ENCODE assay signal across 24 mouse cellular contexts in the genomic region with DNA sequence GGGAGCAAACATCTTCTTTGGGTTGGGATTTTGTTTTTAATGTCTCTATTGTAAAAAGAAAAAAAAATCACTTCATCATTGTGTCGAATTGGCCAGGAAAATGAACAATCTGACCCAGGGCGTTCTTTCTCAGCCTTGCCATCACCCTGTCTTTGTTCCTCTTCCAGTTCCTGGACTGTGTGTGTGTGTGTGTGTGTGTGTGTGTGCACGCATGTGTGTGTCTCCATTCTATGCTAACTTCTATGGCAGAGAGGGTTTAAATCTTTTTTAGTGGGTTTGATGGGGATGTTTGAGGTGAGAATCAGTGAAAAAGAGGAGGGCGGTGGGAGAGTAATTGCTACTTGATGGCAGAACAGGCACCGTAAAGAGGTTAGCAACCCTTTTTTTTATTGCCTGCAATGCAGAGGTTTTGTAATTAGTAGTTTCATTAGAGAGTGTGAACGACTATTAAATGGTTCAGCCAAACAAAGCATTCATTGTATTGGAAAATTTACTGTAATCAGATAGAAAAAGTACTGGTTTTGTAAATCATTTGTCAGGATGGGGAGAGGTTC. TPM values are rescaled to one million over a fixed set of nuclear protein-coding genes. Genes with fewer than 3 reads are reported as not detected.
DNase-seq lines count a peak whose midpoint lies in the region; ATAC-seq and TF ChIP-seq lines count a peak whose summit lies in the region.
"Had no signal": no experiment of that assay in that cellular context is flagged by ENCODE, and none has a peak within 500 bp of the region (broad histone marks: within the 10 kb centered on the region; RNA-seq: fewer than 3 reads in every experiment).

No protein-coding gene starts in this region.

- H3K27ac ChIP-seq in forebrain, embryonic 12.5 days: peak overlapping the region; percentile 69
- no peak overlapping the region for H3K27ac ChIP-seq in forebrain, embryonic 10.5 days
- H3K27ac ChIP-seq in midbrain, embryonic 15.5 days: peak overlapping the region; percentile 22
- no peak overlapping the region for H3K27ac ChIP-seq in midbrain, postnatal 0 days (ENCODE audit: low read depth, low read length)
- peak overlapping the region; percentile 71 for H3K27ac ChIP-seq in hindbrain, embryonic 15.5 days (replicated peaks)
- H3K27ac ChIP-seq in neural tube, embryonic 15.5 days (replicated peaks): peak overlapping the region; percentile 66
- H3K27ac ChIP-seq: heart, embryonic 15.5 days; limb, embryonic 10.5 days; liver, embryonic 15.5 days; lung, embryonic 15.5 days; stomach, embryonic 15.5 days had no signal

- DNase-seq in forebrain, embryonic 10.5 days (ENCODE audit: extremely low spot score, low spot score): no peak
- DNase-seq in midbrain, postnatal 0 days (ENCODE audit: low spot score): no peak
- DNase-seq in heart, postnatal 4 days: no peak
- DNase-seq in adipocyte (ENCODE audit: low spot score): no peak
- DNase-seq: adrenal gland, postnatal 10 days; cerebellum, adult 9-10 months; kidney, adult 9 months; kidney, postnatal 14 days; liver; lung, postnatal 36 days; thymus, adult 18-20 months had no signal

- no peak for TF ChIP-seq CTCF in midbrain, postnatal 0 days (IDR thresholded peaks at IDR 0.05)

- ATAC-seq in forebrain, embryonic 12.5 days (ENCODE audit: low FRiP score): peak; percentile 74; the same call in 1 of the 2 replicates
- no peak for ATAC-seq in midbrain, embryonic 15.5 days (replicated peaks)
- no peak for ATAC-seq in midbrain, postnatal 0 days (ENCODE audit: low FRiP score)
- no peak for ATAC-seq in hindbrain, embryonic 15.5 days (ENCODE audit: low FRiP score, low read depth)
- ATAC-seq in neural tube, embryonic 15.5 days (ENCODE audit: low FRiP score): peak; percentile 55
- ATAC-seq: activated CD4-positive, CD25-positive, alpha-beta regulatory T cell, adult 4 months; intestine, embryonic 16.5 days had no signal

- peaks cover 19% of the 10 kb centered on the region for H3K4me1 ChIP-seq in forebrain, embryonic 12.5 days
- H3K4me1 ChIP-seq in forebrain, embryonic 10.5 days: no peaks in the 10 kb centered on the region
- peaks cover 15% of the 10 kb centered on the region for H3K4me1 ChIP-seq in midbrain, embryonic 15.5 days
- H3K4me1 ChIP-seq in midbrain, postnatal 0 days (ENCODE audit: insufficient read depth, low read length): 0 out of 2 replicates have a peak, but pooled peaks cover 11% of the 10 kb centered on the region
- H3K4me1 ChIP-seq in hindbrain, embryonic 15.5 days (replicated peaks): peaks cover 17% of the 10 kb centered on the region
- peaks cover 29% of the 10 kb centered on the region for H3K4me1 ChIP-seq in neural tube, embryonic 15.5 days
- H3K4me1 ChIP-seq: heart, embryonic 15.5 days; limb, embryonic 10.5 days; liver, embryonic 15.5 days; lung, embryonic 15.5 days; stomach, embryonic 15.5 days had no signal

- peak overlapping the region; percentile 4; the same call in 1 of the 2 replicates for H3K4me2 ChIP-seq in forebrain, embryonic 12.5 days
- H3K4me2 ChIP-seq in midbrain, embryonic 15.5 days: no peak overlapping the region
- H3K4me2 ChIP-seq in midbrain, postnatal 0 days (ENCODE audit: low read depth, low read length, poor library complexity, severe bottlenecking): no peak overlapping the region
- H3K4me2 ChIP-seq in hindbrain, embryonic 15.5 days: 0 out of 2 replicates have a peak overlapping the region, but pooled peaks have one; percentile 12
- peak overlapping the region; percentile 30 for H3K4me2 ChIP-seq in neural tube, embryonic 15.5 days
- H3K4me2 ChIP-seq: heart, embryonic 15.5 days; liver, embryonic 15.5 days; lung, embryonic 15.5 days; stomach, embryonic 15.5 days had no signal

- no peaks in the 10 kb centered on the region for H3K36me3 ChIP-seq in forebrain, embryonic 12.5 days (replicated peaks)
- no peaks in the 10 kb centered on the region for H3K36me3 ChIP-seq in forebrain, embryonic 10.5 days (replicated peaks)
- H3K36me3 ChIP-seq in midbrain, embryonic 15.5 days (replicated peaks): no peaks in the 10 kb centered on the region
- no peaks in the 10 kb centered on the region for H3K36me3 ChIP-seq in midbrain, postnatal 0 days (ENCODE audit: insufficient read depth, low read length)
- no peaks in the 10 kb centered on the region for H3K36me3 ChIP-seq in hindbrain, embryonic 15.5 days
- no peaks in the 10 kb centered on the region for H3K36me3 ChIP-seq in neural tube, embryonic 15.5 days
- H3K36me3 ChIP-seq: heart, embryonic 15.5 days; limb, embryonic 10.5 days; liver, embryonic 15.5 days; lung, embryonic 15.5 days; stomach, embryonic 15.5 days had no signal

- WGBS in forebrain, embryonic 12.5 days: 40% methylated on average over 6 of the region's 6 CpGs
- 73% methylated on average over 6 of the region's 6 CpGs for WGBS in forebrain, embryonic 10.5 days
- WGBS in midbrain, embryonic 15.5 days: 50% methylated on average over 6 of the region's 6 CpGs
- WGBS in midbrain, postnatal 0 days: 63% methylated on average over 6 of the region's 6 CpGs
- 46% methylated on average over 6 of the region's 6 CpGs for WGBS in hindbrain, embryonic 15.5 days
- 10% methylated on average over 6 of the region's 6 CpGs for WGBS in neural tube, embryonic 15.5 days

- no peak overlapping the region for H3K4me3 ChIP-seq in forebrain, embryonic 12.5 days (replicated peaks)
- H3K4me3 ChIP-seq in forebrain, embryonic 10.5 days: no peak overlapping the region
- H3K4me3 ChIP-seq in midbrain, embryonic 15.5 days: no peak overlapping the region
- H3K4me3 ChIP-seq in midbrain, postnatal 0 days (ENCODE audit: low read depth, low read length): no peak overlapping the region
- no peak overlapping the region for H3K4me3 ChIP-seq in hindbrain, embryonic 15.5 days
- no peak overlapping the region for H3K4me3 ChIP-seq in neural tube, embryonic 15.5 days (replicated peaks)
- H3K4me3 ChIP-seq: heart, embryonic 15.5 days; limb, embryonic 10.5 days; liver, embryonic 15.5 days; lung, embryonic 15.5 days; stomach, embryonic 15.5 days had no signal

- H3K9ac ChIP-seq in forebrain, embryonic 12.5 days: no peak overlapping the region
- H3K9ac ChIP-seq in midbrain, embryonic 15.5 days: no peak overlapping the region
- H3K9ac ChIP-seq in midbrain, postnatal 0 days (replicated peaks; ENCODE audit: low read length, poor library complexity, severe bottlenecking): no peak overlapping the region
- no peak overlapping the region for H3K9ac ChIP-seq in hindbrain, embryonic 15.5 days
- H3K9ac ChIP-seq in neural tube, embryonic 15.5 days (replicated peaks): no peak overlapping the region
- H3K9ac ChIP-seq: heart, embryonic 15.5 days; liver, embryonic 15.5 days; lung, embryonic 15.5 days; stomach, embryonic 15.5 days had no signal

- no peaks in the 10 kb centered on the region for H3K27me3 ChIP-seq in forebrain, embryonic 12.5 days
- H3K27me3 ChIP-seq in forebrain, embryonic 10.5 days (ENCODE audit: poor library complexity, severe bottlenecking): no peaks in the 10 kb centered on the region
- H3K27me3 ChIP-seq in midbrain, embryonic 15.5 days (replicated peaks): no peaks in the 10 kb centered on the region
- no peaks in the 10 kb centered on the region for H3K27me3 ChIP-seq in midbrain, postnatal 0 days (ENCODE audit: insufficient read depth, low read length)
- no peaks in the 10 kb centered on the region for H3K27me3 ChIP-seq in hindbrain, embryonic 15.5 days
- no peaks in the 10 kb centered on the region for H3K27me3 ChIP-seq in neural tube, embryonic 15.5 days (replicated peaks)
- H3K27me3 ChIP-seq: heart, embryonic 15.5 days; liver, embryonic 15.5 days; lung, embryonic 15.5 days; stomach, embryonic 15.5 days had no signal

- no peaks in the 10 kb centered on the region for H3K9me3 ChIP-seq in forebrain, embryonic 12.5 days
- no peaks in the 10 kb centered on the region for H3K9me3 ChIP-seq in forebrain, embryonic 10.5 days
- no peaks in the 10 kb centered on the region for H3K9me3 ChIP-seq in midbrain, embryonic 15.5 days
- no peaks in the 10 kb centered on the region for H3K9me3 ChIP-seq in midbrain, postnatal 0 days (ENCODE audit: low read length)
- no peaks in the 10 kb centered on the region for H3K9me3 ChIP-seq in hindbrain, embryonic 15.5 days
- no peaks in the 10 kb centered on the region for H3K9me3 ChIP-seq in neural tube, embryonic 15.5 days (replicated peaks)
- H3K9me3 ChIP-seq: heart, embryonic 15.5 days; limb, embryonic 10.5 days; liver, embryonic 15.5 days; lung, embryonic 15.5 days; stomach, embryonic 15.5 days had no signal

RNA-seq across cellular contexts. Expression of a gene that starts 30.2 kb away (rescaled TPM):
- 14.6 and 15.5 TPM in 2 replicates for polyA plus RNA-seq in forebrain, embryonic 12.5 days (2016; fragmentation: Nextera tagmentation; extraction: Ambion mirVana)
- 0.90 and 1.3 TPM in 2 replicates for polyA plus RNA-seq in forebrain, embryonic 10.5 days (2016; fragmentation: Nextera tagmentation; extraction: Ambion mirVana)
- 34.8 and 35.7 TPM in 2 replicates for polyA plus RNA-seq in midbrain, embryonic 15.5 days (2015; fragmentation: Nextera tagmentation; extraction: Ambion mirVana)
- 159 and 190 TPM in 2 replicates for total RNA-seq in midbrain, postnatal 0 days (2014; rRNA removed)
- polyA plus RNA-seq in midbrain, postnatal 0 days (2015; fragmentation: Nextera tagmentation; extraction: Ambion mirVana): 27.3 and 31.3 TPM in 2 replicates
- polyA plus RNA-seq in hindbrain, embryonic 15.5 days (2015; fragmentation: Nextera tagmentation; extraction: Ambion mirVana): 32.7 and 33.1 TPM in 2 replicates
- polyA plus RNA-seq in neural tube, embryonic 15.5 days (2015; fragmentation: Nextera tagmentation; extraction: Ambion mirVana): 28.8 and 32.4 TPM in 2 replicates
- under 1 TPM; 0.16 to 0.29 TPM for total RNA-seq in heart, postnatal 4 days (2021)
- total RNA-seq: hematopoietic stem cell, adult 5-6 weeks; megakaryocyte-erythroid progenitor cell, adult 5-6 weeks had no signal
- polyA plus RNA-seq: activated CD4-positive, CD25-positive, alpha-beta regulatory T cell, adult 4 months; limb, embryonic 10.5 days; liver, embryonic 15.5 days had no signal

Comparison
In these comparisons a context has a peak if more than half of its experiments do, and no peak if none do; other contexts are left out.
1. H3K27ac ChIP-seq: peak in forebrain, embryonic 12.5 days (single experiment), midbrain, embryonic 15.5 days (single experiment), hindbrain, embryonic 15.5 days (single experiment) and neural tube, embryonic 15.5 days (single experiment); none in forebrain, embryonic 10.5 days (single experiment) and midbrain, postnatal 0 days (single experiment).
2. ATAC-seq: peak in forebrain, embryonic 12.5 days (single experiment) and neural tube, embryonic 15.5 days (single experiment); none in midbrain, embryonic 15.5 days (single experiment), midbrain, postnatal 0 days (single experiment) and hindbrain, embryonic 15.5 days (single experiment).
3. H3K4me2 ChIP-seq: peak in forebrain, embryonic 12.5 days (single experiment), hindbrain, embryonic 15.5 days (single experiment) and neural tube, embryonic 15.5 days (single experiment); none in midbrain, embryonic 15.5 days (single experiment) and midbrain, postnatal 0 days (single experiment).